Mouse (Mus musculus): Measurements from ENCODE around the gene Rcc2. TPM values are rescaled to one million over a fixed set of nuclear protein-coding genes. Genes with fewer than 3 reads are reported as not detected.

Gene Rcc2
- total and polyA plus RNA-seq, 3 experiments, result 254 to 427 (median 270) TPM

GRCm38 (mm10) chr4:140701716-140702561, 1.6 kb downstream of the Rcc2 start:
- Histone ChIP-seq H3K9me3 (replicated peaks; ENCODE audit: insufficient read depth, low read length) (no peaks in the 10 kb centered on the region), H3K9ac (ENCODE audit: control insufficient read depth, low read depth, low read length, poor library complexity, severe bottlenecking) (peak overlapping the region; percentile 91), H3K27ac (ENCODE audit: control insufficient read depth, low read depth, low read length) (peak overlapping the region; percentile 99), H3K79me2 (ENCODE audit: control insufficient read depth, insufficient read depth, low read length, poor library complexity) (peaks cover 64% of the 10 kb centered on the region), H3K27me3 (ENCODE audit: control insufficient read depth in 1 of 2, insufficient read depth in 2 of 2, low read length in 2 of 2) (no peaks in the 10 kb centered on the region), H3K36me3 (ENCODE audit: control insufficient read depth in 1 of 2, insufficient read depth in 2 of 2, low read length in 2 of 2) (peaks cover 9 to 23% of the 10 kb centered on the region in 2 experiments), H3K4me1 (ENCODE audit: control insufficient read depth in 1 of 2, insufficient read depth in 2 of 2, low read length in 2 of 2) (peaks cover 2 to 23% of the 10 kb centered on the region in 2 experiments; a peak in 3 of 4 replicates), H3K4me3 (ENCODE audit: control insufficient read depth in 1 of 2, insufficient read depth in 1 of 2, low read depth in 2 of 2, low read length in 2 of 2) (peak overlapping the region; percentile 70 to 82)
- peak; percentile 73 for DNase-seq (ENCODE audit: low read depth, low spot score)
- TF ChIP-seq ZKSCAN1 (IDR thresholded peaks at IDR 0.05; ENCODE audit: low read depth, low read length) (no peak), MAZ (IDR thresholded peaks at IDR 0.05; ENCODE audit: low read depth, low read length) (peak; percentile 51; the same call in 1 of the 2 replicates), TCF12 (IDR thresholded peaks at IDR 0.05; ENCODE audit: low read depth, low read length) (no peak; the same call in 1 of the 2 replicates), KAT2A (conservative IDR thresholded peaks at IDR 0.05; ENCODE audit: low read depth, low read length) (no peak; the same call in 1 of the 2 replicates), ZNF384 (IDR thresholded peaks at IDR 0.05; ENCODE audit: low read depth, low read length) (peak; percentile 95), POLR2A (IDR thresholded peaks at IDR 0.05; ENCODE audit: control insufficient read depth in 1 of 2, insufficient read depth in 1 of 2, low read depth in 1 of 2, low read length in 2 of 2, poor library complexity in 1 of 2) (peak in 1 of 2 experiments; percentile 36; a peak in 1 of 4 replicates), JUND (IDR thresholded peaks at IDR 0.05; ENCODE audit: low read depth, low read length) (no peak), TBP (IDR thresholded peaks at IDR 0.05; ENCODE audit: low read depth, low read length) (no peak), ETS1 (IDR thresholded peaks at IDR 0.05; ENCODE audit: low read depth, low read length) (peak; percentile 47; the same call in 1 of the 2 replicates), USF1 (IDR thresholded peaks at IDR 0.05; ENCODE audit: low read depth, low read length) (peak; percentile 59), TAL1 (IDR thresholded peaks at IDR 0.05; ENCODE audit: low read length) (no peak), MYC (IDR thresholded peaks at IDR 0.05; ENCODE audit: low read depth, low read length) (peak; percentile 70; the same call in 1 of the 2 replicates), UBTF (IDR thresholded peaks at IDR 0.05; ENCODE audit: borderline replicate concordance, insufficient read depth, low read depth, low read length) (0 out of 2 replicates have a peak, but pooled peaks have one; percentile 71), SMC3 (IDR thresholded peaks at IDR 0.05; ENCODE audit: low read depth, low read length) (no peak), USF2 (IDR thresholded peaks at IDR 0.05; ENCODE audit: borderline replicate concordance in 1 of 2, insufficient read depth in 1 of 2, low read depth in 1 of 2, low read length in 2 of 2) (no peak), MAFK (IDR thresholded peaks at IDR 0.05; ENCODE audit: borderline replicate concordance, low read depth, low read length) (no peak), ELF1 (IDR thresholded peaks at IDR 0.05; ENCODE audit: low read depth, low read length) (no peak), CHD2 (IDR thresholded peaks at IDR 0.05; ENCODE audit: low read length) (no peak), RCOR1 (IDR thresholded peaks at IDR 0.05; ENCODE audit: low read depth, low read length) (no peak), NELFE (IDR thresholded peaks at IDR 0.05; ENCODE audit: low read depth, low read length) (no peak), NRF1 (IDR thresholded peaks at IDR 0.05; ENCODE audit: insufficient read depth, low read depth, low read length, poor library complexity, severe bottlenecking) (no peak), E2F4 (IDR thresholded peaks at IDR 0.05; ENCODE audit: borderline replicate concordance, low read depth, low read length) (no peak; the same call in 1 of the 2 replicates), ZMIZ1 (IDR thresholded peaks at IDR 0.05; ENCODE audit: low read depth, low read length) (no peak; the same call in 1 of the 2 replicates), EP300 (IDR thresholded peaks at IDR 0.05; ENCODE audit: low read depth in 1 of 2, low read length in 2 of 2) (peak in 1 of 2 experiments; percentile 34; a peak in 2 of 4 replicates), HCFC1 (IDR thresholded peaks at IDR 0.05; ENCODE audit: low read depth, low read length) (no peak; the same call in 1 of the 2 replicates), POLR2AphosphoS2 (IDR thresholded peaks at IDR 0.05; ENCODE audit: low read length) (peak; percentile 44; the same call in 1 of the 2 replicates), SIN3A (IDR thresholded peaks at IDR 0.05; ENCODE audit: low read length) (0 out of 2 replicates have a peak, but pooled peaks have one; percentile 61), POLR2AphosphoS5 (IDR thresholded peaks at IDR 0.05; ENCODE audit: borderline replicate concordance, low read depth, low read length) (no peak), MXI1 (IDR thresholded peaks at IDR 0.05; ENCODE audit: low read depth, low read length) (peak; percentile 57), MEF2A (IDR thresholded peaks at IDR 0.05; ENCODE audit: extremely low read depth, insufficient replicate concordance, low read depth, low read length, poor library complexity, severe bottlenecking) (no peak), ZC3H11A (IDR thresholded peaks at IDR 0.05; ENCODE audit: low read depth, low read length) (no peak), GABPA (IDR thresholded peaks at IDR 0.05; ENCODE audit: low read depth, low read length) (no peak), CTCF (IDR thresholded peaks at IDR 0.05 in 2 of 3, conservative IDR thresholded peaks at IDR 0.05 in 1 of 3; ENCODE audit: control insufficient read depth in 1 of 3, insufficient read depth in 1 of 3, low read depth in 2 of 3, low read length in 3 of 3, poor library complexity in 1 of 3, severe bottlenecking in 1 of 3) (0 out of 6 replicates have a peak, but pooled peaks of 1 of the 3 experiments have one; percentile 5), MYB (IDR thresholded peaks at IDR 0.05; ENCODE audit: low read depth, low read length) (0 out of 2 replicates have a peak, but pooled peaks have one; percentile 8)
